In genomic region chr2:152923621-152924020, GRCm38 (mm10) we compare ENCODE assay signal across 20 mouse cellular contexts. TPM values are rescaled to one million over a fixed set of nuclear protein-coding genes. Genes with fewer than 3 reads are reported as not detected.
A peak's percentile ranks its signal among the peaks of the same experiment; 100 is the strongest.
DNase-seq lines count a peak whose midpoint lies in the region; TF ChIP-seq lines count a peak whose summit lies in the region.
"Had no signal": no experiment of that assay in that cellular context is flagged by ENCODE, and none has a peak within 500 bp of the region (broad histone marks: within the 10 kb centered on the region; RNA-seq: fewer than 3 reads in every experiment).

No protein-coding gene starts in this region.

- intact Hi-C loops in heart, adult 2 months (cut with DNase I): no loop called here
- intact Hi-C loops in heart, postnatal 36 days (cut with DNase I): no loop called here

- DNase-seq in heart, adult 2 months: no peak
- no peak for DNase-seq in heart, postnatal 36 days
- peak; percentile 9 for DNase-seq in NIH3T3 (ENCODE audit: low read depth)
- peak; percentile 64 to 79 for DNase-seq in cerebellum, adult 2 months
- no peak for DNase-seq in ovary, postnatal 36 days (ENCODE audit: low spot score)
- DNase-seq in gastrocnemius, adult 18-20 months (ENCODE audit: low spot score): no peak
- DNase-seq: forebrain, postnatal 0 days; gastrocnemius, postnatal 14 days; liver, postnatal 0 days; lung, postnatal 4 days; thymus, postnatal 36 days had no signal

- no peaks in the 10 kb centered on the region for H3K79me2 ChIP-seq in heart, adult 2 months (replicated peaks; ENCODE audit: control insufficient read depth, insufficient read depth, low read length)

- no peaks in the 10 kb centered on the region for H3K36me3 ChIP-seq in heart, adult 2 months (ENCODE audit: control insufficient read depth, insufficient read depth, low read length)
- H3K36me3 ChIP-seq: embryonic facial prominence, embryonic 15.5 days; G1E; heart, embryonic 15.5 days; midbrain, embryonic 13.5 days had no signal

- TF ChIP-seq EP300 in heart, adult 2 months (IDR thresholded peaks at IDR 0.05; ENCODE audit: insufficient read depth, low read depth, low read length): no peak

- no peak for TF ChIP-seq CTCF in heart, adult 2 months (IDR thresholded peaks at IDR 0.05)
- no peak for TF ChIP-seq CTCF in cerebellum, adult 2 months (IDR thresholded peaks at IDR 0.05; ENCODE audit: borderline replicate concordance, insufficient read depth, low read depth, low read length)
- no peak for TF ChIP-seq CTCF in embryonic fibroblast, embryonic 13.5 days (IDR thresholded peaks at IDR 0.05; ENCODE audit: borderline replicate concordance, insufficient read depth, low read length)

- H3K27ac ChIP-seq in heart, adult 2 months: peak overlapping the region; percentile 26; the same call in 1 of the 2 replicates
- H3K27ac ChIP-seq in cerebellum, adult 2 months (ENCODE audit: insufficient read depth, low read length): peak overlapping the region; percentile 32; the same call in 1 of the 2 replicates
- H3K27ac ChIP-seq in embryonic fibroblast, embryonic 13.5 days (ENCODE audit: insufficient read depth, low read length): peak overlapping the region; percentile 24; the same call in 1 of the 2 replicates
- H3K27ac ChIP-seq: embryonic facial prominence, embryonic 15.5 days; heart, embryonic 15.5 days; midbrain, embryonic 13.5 days had no signal

- 87% methylated on average over 3 of the region's 3 CpGs for WGBS in heart, adult 2 months
- WGBS in cerebellum, adult 2 months: 23% methylated on average over 3 of the region's 3 CpGs

- H3K9ac ChIP-seq in heart, adult 2 months (ENCODE audit: low read depth, low read length): no peak overlapping the region
- H3K9ac ChIP-seq: embryonic facial prominence, embryonic 15.5 days; forebrain, postnatal 0 days; heart, embryonic 15.5 days; liver, postnatal 0 days; midbrain, embryonic 13.5 days had no signal

- peaks cover 18% of the 10 kb centered on the region for H3K4me1 ChIP-seq in heart, adult 2 months (ENCODE audit: control insufficient read depth, insufficient read depth, low read length)
- H3K4me1 ChIP-seq in cerebellum, adult 2 months (ENCODE audit: control insufficient read depth, insufficient read depth, low read length): peaks cover 24% of the 10 kb centered on the region
- H3K4me1 ChIP-seq in embryonic fibroblast, embryonic 13.5 days (ENCODE audit: control insufficient read depth, insufficient read depth, low read length): peaks cover 26% of the 10 kb centered on the region
- H3K4me1 ChIP-seq: midbrain, embryonic 13.5 days had no signal

- no peak overlapping the region for H3K4me3 ChIP-seq in heart, adult 2 months
- H3K4me3 ChIP-seq in cerebellum, adult 2 months (replicated peaks; ENCODE audit: insufficient read depth, low read depth, low read length): no peak overlapping the region
- H3K4me3 ChIP-seq in embryonic fibroblast, embryonic 13.5 days (ENCODE audit: insufficient read depth, low read length): no peak overlapping the region
- H3K4me3 ChIP-seq: embryonic facial prominence, embryonic 15.5 days; heart, embryonic 15.5 days; midbrain, embryonic 13.5 days had no signal

- no peak for TF ChIP-seq POLR2A in heart, adult 2 months (IDR thresholded peaks at IDR 0.05; ENCODE audit: insufficient read depth, low read depth, low read length)
- no peak for TF ChIP-seq POLR2A in cerebellum, adult 2 months (IDR thresholded peaks at IDR 0.05; ENCODE audit: borderline replicate concordance, insufficient read depth, low read length)
- TF ChIP-seq POLR2A in embryonic fibroblast, embryonic 13.5 days (IDR thresholded peaks at IDR 0.05; ENCODE audit: low read depth, low read length): no peak

- H3K27me3 ChIP-seq in heart, adult 2 months (ENCODE audit: control insufficient read depth, insufficient read depth, low read length): no peaks in the 10 kb centered on the region
- no peaks in the 10 kb centered on the region for H3K27me3 ChIP-seq in cerebellum, adult 2 months (ENCODE audit: control insufficient read depth, insufficient read depth, low read length)
- H3K27me3 ChIP-seq: embryonic facial prominence, embryonic 15.5 days; heart, embryonic 15.5 days; midbrain, embryonic 13.5 days had no signal

RNA-seq across cellular contexts. Expression of gene Foxs1, which starts 9.4 kb away (rescaled TPM):
- 1 to 10 TPM; 1.7 to 3.5 TPM for total RNA-seq in heart, adult 2 months (2021)
- polyA plus RNA-seq in heart, adult 2 months (2012; rRNA removed): 9.0 and 10.5 TPM in 2 replicates
- total RNA-seq in heart, postnatal 36 days (2021): 1 to 10 TPM; 2.8 to 3.6 TPM
- polyA plus RNA-seq in cerebellum, adult 2 months (2012; rRNA removed): 1.2 and 1.9 TPM in 2 replicates
- 12.2 and 30.1 TPM in 2 replicates for polyA plus RNA-seq in embryonic fibroblast, embryonic 13.5 days (2011; ENCODE audit: insufficient read length, low read depth, missing spikeins)
- total RNA-seq in gastrocnemius, adult 18-20 months (2021): 1 to 10 TPM in 1 of 2 experiments, under 1 TPM in 1; 0.75 to 1.8 TPM
- total RNA-seq: common myeloid progenitor, adult 5-6 weeks; G1E had no signal
- polyA plus RNA-seq: G1E had no signal

RNA-seq across cellular contexts. Expression of gene Mylk2, which starts 12.5 kb away (rescaled TPM):
- under 1 TPM; 0.08 to 0.09 TPM for total RNA-seq in heart, adult 2 months (2021)
- polyA plus RNA-seq in heart, adult 2 months (2012; rRNA removed): 0.18 and 0.29 TPM in 2 replicates
- under 1 TPM in 1 of 2 experiments, not detected in 1; 0.22 TPM for total RNA-seq in heart, postnatal 36 days (2021)
- not detected in 2 replicates for polyA plus RNA-seq in cerebellum, adult 2 months (2012; rRNA removed)
- 0.93 and 1.1 TPM in 2 replicates for polyA plus RNA-seq in embryonic fibroblast, embryonic 13.5 days (2011; ENCODE audit: insufficient read length, low read depth, missing spikeins)
- 100 to 1,000 TPM; 671 to 798 TPM for total RNA-seq in gastrocnemius, adult 18-20 months (2021)
- total RNA-seq: adrenal gland, postnatal 36 days; common myeloid progenitor, adult 5-6 weeks; layer of hippocampus, postnatal 25 days had no signal
- polyA plus RNA-seq: forebrain, postnatal 0 days; G1E; liver, postnatal 0 days; neural tube, embryonic 11.5 days had no signal

RNA-seq across cellular contexts. Expression of gene Dusp15, which starts 27.9 kb away (rescaled TPM):
- not detected for total RNA-seq in heart, adult 2 months (2021)
- polyA plus RNA-seq in heart, adult 2 months (2012; rRNA removed): 0.25 and 0.26 TPM in 2 replicates
- not detected for total RNA-seq in heart, postnatal 36 days (2021)
- 73.1 and 73.6 TPM in 2 replicates for polyA plus RNA-seq in cerebellum, adult 2 months (2012; rRNA removed)
- 2.2 and 3.5 TPM in 2 replicates for polyA plus RNA-seq in embryonic fibroblast, embryonic 13.5 days (2011; ENCODE audit: insufficient read length, low read depth, missing spikeins)
- under 1 TPM; 0.26 to 0.34 TPM for total RNA-seq in gastrocnemius, adult 18-20 months (2021)
- total RNA-seq: common myeloid progenitor, adult 5-6 weeks had no signal
- polyA plus RNA-seq: G1E; liver, postnatal 0 days had no signal

RNA-seq across cellular contexts. Expression of gene Ttll9, which starts 38.7 kb away (rescaled TPM):
- total RNA-seq in heart, adult 2 months (2021): not detected
- 0.61 TPM in 1 of 2 replicates, not detected in the other for polyA plus RNA-seq in heart, adult 2 months (2012; rRNA removed)
- total RNA-seq in heart, postnatal 36 days (2021): not detected
- polyA plus RNA-seq in cerebellum, adult 2 months (2012; rRNA removed): 4.6 and 4.8 TPM in 2 replicates
- polyA plus RNA-seq in embryonic fibroblast, embryonic 13.5 days (2011; ENCODE audit: insufficient read length, low read depth, missing spikeins): not detected in 2 replicates
- not detected for total RNA-seq in gastrocnemius, adult 18-20 months (2021)
- total RNA-seq: G1E; gastrocnemius, postnatal 14 days had no signal
- polyA plus RNA-seq: G1E had no signal

Comparison
In these comparisons a context has a peak if more than half of its experiments do, and no peak if none do; other contexts are left out.
1. DNase-seq: peak in NIH3T3 (single experiment) and cerebellum, adult 2 months (2 of 2); none in heart, adult 2 months (0 of 2), heart, postnatal 36 days (0 of 2), ovary, postnatal 36 days (single experiment) and gastrocnemius, adult 18-20 months (single experiment).
2. RNA of gene Mylk2, which starts 12.5 kb away (total RNA-seq): 671 to 798 TPM in gastrocnemius, adult 18-20 months; 0.22 TPM in heart, postnatal 36 days and 0.08 to 0.09 TPM in heart, adult 2 months; every median in the first group is over 100 times any median in the second.
3. Peak in every context shown above with its lines, with median percentiles within 50 percentile points of each other: H3K27ac ChIP-seq.